Mouse (Mus musculus): ENCODE results near the gene Trhde.

Gene Trhde

DNA sequence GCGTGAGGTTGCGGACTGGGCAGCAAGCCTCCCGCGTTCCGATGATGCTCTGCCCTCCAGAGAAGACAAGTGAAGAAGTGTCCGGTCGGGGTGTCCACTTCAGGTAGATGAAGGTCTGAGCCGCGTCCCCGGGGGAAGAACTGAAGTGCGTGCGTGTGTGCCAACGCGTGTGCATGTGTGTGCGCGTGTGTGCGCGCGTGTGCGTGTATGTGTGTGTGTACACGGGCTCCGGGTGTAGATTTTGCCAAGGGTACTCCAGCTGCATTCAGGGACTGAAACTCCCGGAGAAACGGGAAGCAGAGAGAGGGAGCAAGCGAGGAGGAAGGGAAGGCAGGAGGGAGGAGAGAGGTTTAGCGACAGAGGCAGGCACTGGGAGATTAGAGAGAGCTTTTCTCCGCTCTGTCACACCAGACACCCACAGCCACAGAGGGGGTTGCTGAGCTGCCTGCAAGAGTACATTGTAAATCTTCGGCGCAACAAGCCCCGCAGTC lies at the start of gene Trhde:
TSS of gene Trhde (minus strand) at position 147 of the 491 bp plus-strand sequence.
- no peak for DNase-seq (ENCODE audit: low spot score)

DNA sequence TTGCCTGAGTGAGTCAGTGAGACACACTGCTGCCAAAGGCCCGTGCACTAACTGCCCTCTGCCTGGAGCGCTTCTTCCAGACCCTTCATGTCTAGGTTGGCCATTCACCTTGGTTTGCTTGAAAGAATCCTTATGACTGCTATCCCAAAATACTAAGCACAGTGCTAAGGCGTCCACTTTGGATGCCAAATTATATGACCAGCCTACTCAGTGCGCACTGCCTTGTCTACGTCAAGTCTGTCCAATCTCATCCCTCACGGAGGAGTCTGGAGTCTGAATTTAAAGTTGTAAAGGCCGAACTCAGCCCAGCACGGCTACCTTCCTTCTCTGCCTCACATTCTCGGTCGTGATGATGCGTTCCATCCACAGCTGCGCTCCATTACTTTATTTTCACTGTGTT lies 39.9 kb upstream of the Trhde start:
- DNase-seq (ENCODE audit: low spot score), result no peak

DNA sequence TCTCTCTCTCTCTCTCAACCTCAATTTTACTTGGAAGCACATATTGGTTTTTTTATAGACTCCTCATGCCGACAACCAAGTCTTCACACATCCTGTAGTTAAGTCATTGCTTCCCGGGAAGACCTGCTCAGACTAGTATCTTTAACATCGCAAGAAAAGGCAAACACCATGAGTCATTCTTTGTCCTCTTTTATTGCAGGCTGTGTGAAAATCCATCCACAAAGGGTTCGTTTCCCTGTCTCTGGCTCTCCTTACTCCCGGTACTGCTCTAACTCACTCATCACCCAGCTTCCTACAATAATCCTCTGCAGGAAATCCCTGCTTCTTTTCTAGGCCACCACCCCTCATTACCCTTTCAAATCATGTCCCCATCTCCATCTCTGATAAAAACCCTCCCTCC lies 39.3 kb upstream of the Trhde start:
- DNase-seq (ENCODE audit: low spot score), result no peak

DNA sequence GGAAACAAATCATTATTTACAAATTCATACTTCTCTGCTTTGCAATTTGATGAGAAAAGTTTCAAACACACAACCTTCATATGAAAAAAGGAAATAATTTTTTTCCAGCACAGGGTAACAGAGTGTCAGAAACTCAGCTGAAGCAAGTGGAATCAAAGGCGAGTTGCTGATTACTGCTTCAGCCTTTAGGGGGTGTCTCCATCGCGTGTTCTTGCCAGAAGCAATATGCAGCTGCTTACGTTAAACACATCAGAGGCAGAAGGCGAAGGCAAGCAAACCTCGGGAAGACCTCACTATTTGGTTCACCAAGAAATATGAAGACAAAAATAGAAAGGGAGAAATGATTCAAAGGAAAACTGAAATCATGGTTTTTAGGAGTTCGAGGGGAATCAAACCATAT lies 29.2 kb upstream of the Trhde start:
- no peak for DNase-seq (ENCODE audit: low spot score)

DNA sequence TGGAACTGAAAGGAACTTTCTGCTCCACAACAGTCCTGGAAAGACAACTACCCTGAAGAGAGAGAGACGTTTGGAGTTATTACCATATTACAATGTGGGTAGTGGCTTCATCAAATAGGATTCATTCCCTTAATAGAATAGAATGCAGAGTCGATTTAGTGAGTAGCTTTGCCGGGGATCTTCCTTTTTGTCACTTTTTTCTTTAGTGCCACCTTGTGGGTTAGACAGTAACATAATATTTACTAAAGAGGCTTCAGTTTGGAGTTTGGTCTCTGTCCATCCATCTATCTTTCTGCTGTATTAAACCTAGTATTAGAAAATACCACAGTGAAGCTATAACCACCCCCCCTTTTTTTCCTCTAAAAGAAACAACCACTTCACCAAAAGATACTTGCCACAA lies 6.7 kb upstream of the Trhde start:
- no peak for DNase-seq (ENCODE audit: low spot score)

DNA sequence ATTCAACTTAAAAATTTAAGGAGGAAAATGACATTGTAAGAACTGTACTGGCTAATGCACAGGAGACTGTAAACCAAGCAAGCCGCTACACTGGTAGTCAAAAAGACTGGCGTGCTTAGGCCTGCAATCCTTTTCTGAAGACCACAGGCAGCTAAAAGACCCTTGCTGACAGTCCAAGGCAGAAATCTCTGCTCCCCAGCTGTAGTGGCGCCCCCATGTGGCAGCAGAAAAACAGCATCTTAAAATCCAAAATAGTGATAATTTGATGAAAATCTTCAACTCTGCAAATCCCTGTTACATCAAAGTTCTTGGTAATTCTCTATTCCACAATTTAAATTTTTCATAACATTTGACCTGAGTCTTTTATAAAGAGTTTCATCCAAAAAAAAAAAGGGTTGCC lies 3.8 kb upstream of the Trhde start:
- no peak for DNase-seq (ENCODE audit: low spot score)

DNA sequence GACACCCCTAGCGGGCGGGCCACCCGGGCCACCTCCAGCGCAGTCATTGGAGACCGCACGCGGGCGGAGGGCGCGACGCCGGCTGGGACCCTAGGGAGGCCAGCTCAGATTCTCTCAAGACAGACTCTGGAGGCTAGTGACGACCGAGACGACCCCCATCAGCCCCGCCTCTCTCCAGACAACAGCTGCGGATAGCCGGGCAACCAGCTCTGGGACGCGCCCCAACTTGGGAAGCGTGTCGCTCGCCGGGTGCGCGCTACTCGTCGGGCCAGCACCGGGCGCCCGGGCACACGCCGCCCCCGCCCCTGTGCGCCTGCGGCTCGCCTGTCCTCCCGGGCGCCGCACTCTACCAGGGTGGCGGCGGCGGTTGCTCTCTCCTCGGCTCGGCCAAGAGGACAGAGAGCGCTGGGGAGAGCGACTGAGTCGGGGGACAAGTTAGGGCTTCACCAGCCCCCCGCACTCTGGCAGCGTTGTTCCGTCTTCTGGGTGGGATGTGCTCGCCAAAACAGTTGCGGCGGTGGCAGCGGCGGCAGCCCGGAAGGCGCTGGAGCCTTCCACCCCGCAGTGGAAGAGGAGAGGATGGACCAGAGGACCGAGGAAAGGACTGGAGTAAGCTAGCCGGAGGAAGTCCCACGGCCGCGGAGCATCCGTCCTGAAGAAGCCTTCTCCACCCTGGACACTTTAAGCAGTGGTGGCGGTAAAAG lies 498 bp downstream of the Trhde start:
- DNase-seq (ENCODE audit: low spot score), result no peak

DNA sequence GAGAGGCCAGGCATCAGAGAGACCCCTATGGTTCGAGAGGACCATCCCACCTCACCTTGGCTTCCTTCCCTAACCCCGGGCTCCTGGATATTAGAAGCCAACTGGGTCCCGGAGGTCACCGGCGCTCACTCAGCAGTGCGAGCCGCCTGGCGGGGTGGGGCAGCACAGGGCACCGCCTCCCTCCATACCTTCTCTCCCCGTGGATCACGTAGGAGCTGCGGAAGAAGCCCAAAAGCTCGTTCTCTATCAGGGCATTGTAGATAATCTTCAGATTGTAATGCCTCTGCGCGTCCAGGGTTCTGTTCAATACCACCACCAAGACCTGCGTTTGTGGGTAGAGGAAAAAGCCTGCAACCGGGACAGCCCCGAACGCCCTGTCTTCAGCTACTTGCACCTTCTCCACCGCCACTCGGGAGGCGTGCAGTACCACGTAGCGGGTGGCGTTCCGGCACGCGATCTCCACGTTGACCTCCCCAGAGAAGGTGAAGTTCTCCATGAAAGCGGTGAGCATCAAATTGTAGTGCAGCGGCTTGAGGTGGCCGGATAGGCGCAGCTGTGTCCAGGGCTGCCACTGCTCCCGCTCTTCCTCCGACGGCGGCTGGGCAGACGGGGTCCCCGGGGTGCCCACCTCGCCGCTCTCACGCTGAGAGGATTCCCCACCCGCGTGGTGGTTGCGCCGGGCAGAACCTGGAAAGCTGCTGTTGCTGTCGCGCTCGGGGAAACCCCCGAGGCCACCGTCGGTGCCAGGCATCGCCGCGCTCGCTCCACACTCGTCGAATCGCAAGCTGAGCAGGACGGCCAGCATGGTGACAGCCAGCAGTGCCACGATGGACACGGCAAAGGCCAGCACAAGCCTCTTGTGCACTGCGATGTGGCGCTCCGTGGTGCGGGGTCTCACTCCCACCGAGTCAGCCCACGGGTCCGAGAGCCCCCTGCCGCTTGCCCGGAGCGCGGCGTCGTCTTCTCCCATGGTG lies 1.5 kb downstream of the Trhde start:
- DNase-seq (ENCODE audit: low spot score), result no peak

DNA sequence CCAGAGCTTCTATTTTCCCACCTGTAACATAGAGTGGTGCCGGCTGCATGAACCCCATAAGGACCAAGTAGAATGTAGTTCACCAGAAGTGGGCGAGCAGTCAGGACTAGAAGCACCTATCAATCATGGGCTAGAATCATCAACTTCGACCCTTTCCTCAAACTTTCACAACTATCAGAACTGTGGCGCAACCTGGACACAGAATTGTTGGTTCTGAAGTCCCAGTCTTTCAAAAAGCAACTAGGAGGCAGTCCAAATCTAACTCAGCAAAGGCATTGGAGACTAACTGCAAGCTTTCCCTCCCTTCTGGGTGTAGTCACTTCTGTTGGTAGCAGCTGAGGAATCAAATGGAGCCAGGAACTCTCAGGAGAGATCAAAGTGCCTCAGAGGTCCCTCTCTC lies 2.6 kb downstream of the Trhde start:
- no peak for DNase-seq (ENCODE audit: low spot score)

DNA sequence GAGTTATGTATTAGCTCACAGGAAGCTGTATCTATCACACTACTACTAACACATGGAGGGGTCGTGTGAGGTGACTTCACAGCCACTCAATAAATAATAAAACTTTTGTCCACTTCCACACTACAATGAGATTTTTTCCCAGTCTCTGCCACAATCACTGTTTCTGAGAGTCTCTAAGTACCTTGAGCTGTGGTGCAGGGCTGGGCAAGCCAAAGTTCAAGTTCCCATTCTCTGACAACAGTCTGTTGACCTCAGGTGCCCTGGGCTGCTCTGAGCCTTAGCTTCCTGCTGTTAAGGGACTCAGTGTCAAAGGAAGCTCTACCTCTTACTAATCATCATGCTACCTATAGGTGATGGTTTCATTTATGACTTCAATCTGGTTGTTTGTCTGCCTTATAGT lies 3.3 kb downstream of the Trhde start:
- no peak for DNase-seq (ENCODE audit: low spot score)

DNA sequence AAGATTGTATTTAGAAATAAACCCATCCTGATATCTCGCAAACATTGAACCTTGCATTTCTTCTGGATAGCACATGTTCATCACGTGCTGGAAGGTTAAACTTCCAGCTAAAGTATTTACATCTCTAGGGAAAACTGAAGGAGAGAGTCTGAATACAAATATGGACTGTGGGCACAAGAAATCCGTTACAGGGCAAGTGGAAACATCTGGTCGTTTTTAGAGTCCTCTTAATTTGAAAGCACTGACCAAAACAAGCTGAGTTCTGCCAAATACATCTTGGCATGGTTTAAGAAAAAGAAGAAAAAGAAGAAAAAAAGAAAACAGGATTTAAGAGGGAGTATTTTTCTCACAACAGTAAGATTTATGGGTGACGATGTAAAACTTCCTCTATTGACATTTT lies 3.9 kb downstream of the Trhde start:
- no peak for DNase-seq (ENCODE audit: low spot score)

DNA sequence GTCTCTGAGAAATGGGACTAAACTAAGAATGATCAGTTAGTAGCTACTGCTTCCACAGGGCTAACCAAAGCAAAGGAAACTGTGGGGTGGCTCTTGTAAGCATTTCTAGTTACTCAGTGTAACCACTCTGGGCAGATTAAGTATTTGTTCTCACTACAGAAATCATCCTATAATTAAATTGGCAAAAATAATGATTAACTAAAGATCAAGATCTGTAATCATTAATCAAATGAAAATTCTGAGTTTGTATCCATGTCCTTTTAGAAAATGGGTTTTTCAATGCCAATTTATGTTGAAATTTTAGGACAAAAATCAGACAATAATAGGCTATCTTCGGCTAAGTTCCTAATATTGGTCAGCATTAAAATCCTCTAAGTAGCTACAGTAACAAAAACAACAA lies 4.4 kb downstream of the Trhde start:
- DNase-seq (ENCODE audit: low spot score), result no peak

DNA sequence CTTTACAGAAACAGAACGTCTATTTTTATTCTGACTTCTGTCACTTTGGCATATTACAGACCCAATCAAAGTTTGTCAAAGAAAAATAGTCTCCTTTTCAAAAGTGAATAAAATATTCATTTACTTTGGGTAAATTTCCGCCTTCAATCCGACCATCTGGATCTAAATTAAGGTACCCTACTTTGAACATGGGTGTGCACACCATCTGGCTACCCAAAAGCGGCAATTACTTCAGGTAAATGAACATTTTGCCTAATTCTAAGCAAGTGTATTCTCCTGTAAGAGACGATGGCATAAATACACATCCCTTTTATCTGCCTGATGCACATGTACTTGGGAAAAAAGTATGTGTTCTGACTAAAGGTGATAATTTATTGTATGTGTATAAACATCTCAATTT lies 5.2 kb downstream of the Trhde start:
- DNase-seq (ENCODE audit: low spot score), result no peak

DNA sequence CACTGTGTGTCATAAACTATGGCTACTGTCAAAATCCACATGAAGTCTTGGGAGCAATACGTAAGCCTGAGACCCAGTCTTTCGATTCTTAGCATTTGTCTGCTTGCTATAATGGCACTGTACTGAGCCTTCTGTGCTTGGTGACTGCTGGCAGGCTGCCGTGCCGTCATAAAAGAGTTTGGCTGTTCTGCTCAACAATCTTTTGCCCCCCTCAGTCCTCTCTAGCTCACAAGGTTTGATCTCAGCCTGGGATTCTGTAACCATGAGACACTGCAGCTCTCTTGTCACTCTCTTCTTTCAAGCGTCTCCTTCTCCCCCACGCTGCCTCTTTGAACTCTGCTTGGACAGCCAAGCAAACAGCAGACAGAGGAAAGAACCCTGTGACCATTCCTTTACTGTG lies 7.9 kb downstream of the Trhde start:
- no peak for DNase-seq (ENCODE audit: low spot score)

DNA sequence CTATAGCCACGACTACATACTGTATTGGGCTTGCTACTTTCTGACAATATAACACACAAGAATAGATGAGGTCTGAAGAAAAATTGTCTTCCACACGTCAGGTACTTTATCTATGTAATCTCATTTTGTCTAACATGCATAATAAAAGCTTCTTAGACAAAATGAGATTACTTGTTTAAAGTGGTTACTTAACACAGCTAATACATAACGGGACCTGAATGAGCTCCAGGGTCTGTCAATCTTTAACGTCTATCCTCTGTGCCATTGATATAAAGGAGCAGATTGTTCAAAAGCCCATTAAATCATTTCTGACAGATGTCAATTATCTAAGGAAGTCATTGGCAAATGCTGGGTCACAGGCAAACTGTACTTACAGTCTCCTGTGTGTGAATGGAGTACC lies 36.2 kb downstream of the Trhde start:
- DNase-seq (ENCODE audit: low spot score), result no peak

DNA sequence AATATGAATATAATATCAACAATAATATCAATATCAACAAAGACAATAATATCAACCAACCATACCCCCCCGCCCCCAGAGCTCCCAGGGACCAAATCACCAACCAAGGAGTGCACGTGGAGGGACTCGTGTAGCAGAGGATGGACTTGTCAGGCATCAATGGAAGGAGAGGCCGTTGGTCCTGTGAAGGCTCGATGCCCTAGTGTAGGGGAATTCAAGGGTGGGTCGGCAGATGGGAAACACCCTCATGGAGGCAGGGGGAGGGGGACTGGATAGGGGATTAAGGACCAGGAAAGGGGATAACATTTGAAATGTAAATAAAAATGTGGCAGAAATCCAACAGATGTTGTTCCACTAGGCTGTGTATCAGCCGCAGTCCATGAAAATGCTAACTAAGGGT lies 40.0 kb downstream of the Trhde start:
- DNase-seq (ENCODE audit: low spot score), result no peak

DNA sequence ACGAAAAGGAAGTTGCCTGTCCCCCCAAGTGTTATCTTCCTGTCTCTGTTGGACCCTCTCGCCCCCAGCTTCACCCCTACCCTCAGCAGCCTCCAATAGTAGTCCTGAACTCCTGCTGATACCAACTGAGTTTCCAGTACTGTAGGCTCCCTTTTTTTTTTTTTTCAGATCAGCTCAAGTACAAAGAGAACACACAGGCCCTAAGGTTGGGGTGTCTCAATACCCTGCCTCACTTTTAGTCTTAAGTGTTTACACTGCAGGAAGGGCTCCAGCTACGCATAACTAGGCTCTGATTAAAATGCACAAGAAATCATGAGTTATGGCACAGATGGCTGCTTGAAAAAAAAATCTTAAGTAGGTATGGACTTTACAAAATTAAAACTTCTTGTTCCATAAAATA lies 42.9 kb downstream of the Trhde start:
- no peak for DNase-seq (ENCODE audit: low spot score)

DNA sequence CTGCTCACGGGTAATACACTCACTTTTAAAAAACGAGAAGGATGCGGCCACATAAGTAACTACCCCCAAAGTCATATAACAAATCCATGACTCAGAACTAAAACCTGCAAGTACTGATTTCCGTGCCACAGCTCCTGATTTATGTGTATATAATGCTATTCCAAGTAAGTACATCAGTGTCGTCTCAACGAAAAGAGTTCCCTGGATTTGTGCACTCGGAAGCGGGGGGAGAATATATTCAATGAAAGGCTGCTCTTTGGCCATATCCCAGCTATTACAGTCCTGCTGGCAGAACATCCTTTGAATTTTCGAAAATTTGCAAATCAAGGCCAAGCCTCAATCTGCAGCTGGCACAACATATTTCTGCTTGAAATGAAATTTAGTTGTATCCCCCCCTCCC lies 43.5 kb downstream of the Trhde start:
- no peak for DNase-seq (ENCODE audit: low spot score)

DNA sequence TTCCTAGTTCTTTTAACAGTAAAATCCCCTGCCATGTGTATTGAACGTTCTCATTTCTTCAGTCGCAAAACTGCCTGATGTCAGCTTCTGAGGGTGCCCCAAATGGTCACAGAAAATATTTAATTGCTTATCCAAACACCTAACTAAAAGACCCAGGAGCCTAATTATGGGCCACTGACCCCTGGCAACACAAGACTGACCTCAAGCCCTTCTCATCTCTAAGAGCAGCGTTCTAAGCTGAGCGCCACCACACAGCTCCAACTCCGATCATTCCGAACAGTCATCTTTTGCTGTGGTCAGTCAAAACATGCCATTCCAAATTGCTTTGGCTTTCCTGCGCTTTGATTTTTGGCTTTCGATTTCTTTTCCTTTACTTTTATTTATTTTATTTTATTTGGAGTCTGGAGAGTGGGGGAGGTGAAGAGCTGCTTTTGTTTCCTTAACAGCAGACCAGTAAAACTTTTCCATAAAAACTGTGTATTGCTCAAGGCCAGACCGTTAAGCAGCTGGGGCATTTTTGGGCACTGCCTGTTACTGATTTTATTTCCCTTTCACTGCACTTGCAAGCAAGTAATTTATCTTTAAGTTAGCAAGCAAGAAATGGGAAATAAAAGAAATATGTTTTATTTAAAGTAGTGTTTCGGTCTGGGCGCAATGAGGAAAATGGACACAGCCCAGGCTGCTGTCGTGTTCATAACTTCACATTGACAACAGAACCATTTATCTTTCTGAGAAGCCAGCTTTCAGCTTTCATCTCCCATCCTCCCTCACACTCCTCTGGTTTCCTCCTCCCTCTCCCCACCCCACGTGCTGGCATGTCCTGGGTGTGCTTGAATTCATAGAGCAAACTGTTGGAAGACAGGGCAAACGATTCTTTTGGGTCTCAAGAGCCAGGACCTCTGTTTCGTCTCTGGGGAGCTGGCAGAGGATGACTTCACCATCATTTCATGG lies 59.1 kb downstream of the Trhde start:
- no peak for DNase-seq (ENCODE audit: low spot score)

DNA sequence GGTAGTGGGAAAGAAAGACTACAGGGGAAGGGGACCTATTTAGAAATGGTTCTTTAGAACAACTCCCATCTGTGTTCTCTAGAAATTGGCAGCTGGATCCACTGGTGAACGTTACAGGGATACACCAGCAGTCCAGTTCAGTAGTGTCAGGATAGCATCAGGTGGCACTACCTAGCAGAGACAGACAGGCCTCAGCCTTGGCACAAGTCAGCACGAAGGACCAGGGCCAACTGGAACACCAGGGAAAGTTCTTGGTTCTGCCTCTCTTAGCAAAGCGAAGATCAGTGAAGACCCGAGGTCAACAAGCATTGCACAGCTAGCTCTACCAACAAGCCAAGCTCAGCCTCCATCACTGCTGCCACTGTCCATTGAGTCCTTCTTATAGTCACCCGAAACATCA lies 62.2 kb downstream of the Trhde start:
- DNase-seq (ENCODE audit: low spot score), result no peak

DNA sequence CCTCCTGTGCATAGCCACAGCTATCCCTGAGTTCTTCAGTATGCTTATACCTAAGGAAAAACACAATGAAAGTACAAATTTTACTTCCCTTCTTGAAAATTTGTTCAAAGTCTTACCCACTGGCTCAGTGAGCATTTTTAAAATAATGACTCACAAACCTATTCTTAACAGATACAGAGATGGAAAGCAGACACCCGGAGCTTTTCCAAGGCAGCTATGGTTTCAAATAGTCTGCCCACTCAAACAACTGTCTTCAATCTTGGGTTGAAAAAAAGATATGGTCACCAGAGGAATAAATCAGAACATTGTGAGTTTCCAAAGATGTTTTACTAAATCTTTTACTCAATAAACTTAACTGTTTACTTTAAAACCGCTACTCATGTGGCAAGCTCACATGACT lies 64.5 kb downstream of the Trhde start:
- DNase-seq (ENCODE audit: low spot score), result no peak

DNA sequence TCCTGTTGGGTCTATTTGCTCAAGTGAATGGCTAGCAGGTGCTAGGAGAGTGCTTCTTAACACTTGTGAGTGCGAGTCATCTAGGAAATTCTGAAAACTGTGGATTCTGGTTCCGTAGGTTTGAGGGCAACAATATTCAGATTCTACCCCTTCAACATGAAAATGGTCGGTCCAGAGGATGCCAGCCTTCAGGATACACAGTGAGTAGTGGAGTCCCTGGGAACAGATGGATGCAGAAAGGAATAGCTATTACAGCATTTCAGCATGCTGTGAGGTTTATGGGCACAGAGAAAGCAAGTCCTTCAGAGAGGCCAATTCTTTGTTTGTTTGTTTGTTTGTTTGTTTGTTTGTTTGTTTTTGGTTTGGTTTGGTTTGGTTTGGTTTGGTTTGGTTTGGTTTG lies 65.7 kb downstream of the Trhde start:
- DNase-seq (ENCODE audit: low spot score), result no peak

All from spleen, adult 12 weeks (tissue).